Mouse (Mus musculus): Measurements from ENCODE around the gene Tjp3. TPM values are rescaled to one million over a fixed set of nuclear protein-coding genes. Genes with fewer than 3 reads are reported as not detected.
A peak's percentile ranks its signal among the peaks of the same experiment; 100 is the strongest.

Tjp3 gene
- polyA plus RNA-seq, 1 experiment: 9.8 TPM

- Histone ChIP-seq H3K4me1 (ENCODE audit: control insufficient read depth, insufficient read depth, low read length) (peaks cover 3% of the 10 kb centered on the region), H3K4me3 (ENCODE audit: insufficient read depth, low read length) (no peak overlapping the region), H3K27ac (ENCODE audit: insufficient read depth, low read depth, low read length) (no peak overlapping the region)
- no peak for TF ChIP-seq POLR2A (IDR thresholded peaks at IDR 0.05; ENCODE audit: borderline replicate concordance, low read depth, low read length)
- no peak for TF ChIP-seq CTCF (IDR thresholded peaks at IDR 0.05; ENCODE audit: low read depth, low read length)
Observed at GRCm38 (mm10) chr10:81327959-81328358, 36.6 kb upstream of the Tjp3 start.

- Histone ChIP-seq H3K4me3 (ENCODE audit: insufficient read depth, low read length) (no peak overlapping the region), H3K27ac (ENCODE audit: insufficient read depth, low read depth, low read length) (no peak overlapping the region), H3K4me1 (ENCODE audit: control insufficient read depth, insufficient read depth, low read length) (peaks cover 2% of the 10 kb centered on the region)
- TF ChIP-seq CTCF (IDR thresholded peaks at IDR 0.05; ENCODE audit: low read depth, low read length) (no peak), POLR2A (IDR thresholded peaks at IDR 0.05; ENCODE audit: borderline replicate concordance, low read depth, low read length) (no peak)
Observed at GRCm38 (mm10) chr10:81326858-81327257, 35.5 kb upstream of the Tjp3 start.

- H3K4me3 ChIP-seq (ENCODE audit: insufficient read depth, low read length): no peak overlapping the region
- H3K4me1 ChIP-seq (ENCODE audit: control insufficient read depth, insufficient read depth, low read length): no peaks in the 10 kb centered on the region
- H3K27ac ChIP-seq (ENCODE audit: insufficient read depth, low read depth, low read length): no peak overlapping the region
- TF ChIP-seq CTCF (IDR thresholded peaks at IDR 0.05; ENCODE audit: low read depth, low read length) (no peak), POLR2A (IDR thresholded peaks at IDR 0.05; ENCODE audit: borderline replicate concordance, low read depth, low read length) (no peak)
Observed at GRCm38 (mm10) chr10:81325781-81326180, 34.4 kb upstream of the Tjp3 start.

- TF ChIP-seq POLR2A (IDR thresholded peaks at IDR 0.05; ENCODE audit: borderline replicate concordance, low read depth, low read length) (no peak), CTCF (IDR thresholded peaks at IDR 0.05; ENCODE audit: low read depth, low read length) (no peak)
- Histone ChIP-seq H3K4me1 (ENCODE audit: control insufficient read depth, insufficient read depth, low read length) (no peaks in the 10 kb centered on the region), H3K27ac (ENCODE audit: insufficient read depth, low read depth, low read length) (no peak overlapping the region), H3K4me3 (ENCODE audit: insufficient read depth, low read length) (no peak overlapping the region)
Observed at GRCm38 (mm10) chr10:81325176-81325575, 33.8 kb upstream of the Tjp3 start.

- Histone ChIP-seq H3K4me3 (ENCODE audit: insufficient read depth, low read length) (no peak overlapping the region), H3K4me1 (ENCODE audit: control insufficient read depth, insufficient read depth, low read length) (peaks cover 1% of the 10 kb centered on the region), H3K27ac (ENCODE audit: insufficient read depth, low read depth, low read length) (no peak overlapping the region)
- TF ChIP-seq CTCF (IDR thresholded peaks at IDR 0.05; ENCODE audit: low read depth, low read length) (no peak), POLR2A (IDR thresholded peaks at IDR 0.05; ENCODE audit: borderline replicate concordance, low read depth, low read length) (no peak)
Observed at GRCm38 (mm10) chr10:81323791-81324530, 32.6 kb upstream of the Tjp3 start.

- peaks cover 8% of the 10 kb centered on the region for H3K4me1 ChIP-seq (ENCODE audit: control insufficient read depth, insufficient read depth, low read length)
- no peak for TF ChIP-seq POLR2A (IDR thresholded peaks at IDR 0.05; ENCODE audit: borderline replicate concordance, low read depth, low read length)
- no peak for TF ChIP-seq CTCF (IDR thresholded peaks at IDR 0.05; ENCODE audit: low read depth, low read length)
- H3K4me3 ChIP-seq (ENCODE audit: insufficient read depth, low read length): no peak overlapping the region
- H3K27ac ChIP-seq (ENCODE audit: insufficient read depth, low read depth, low read length): no peak overlapping the region
Observed at GRCm38 (mm10) chr10:81323141-81323775, 31.9 kb upstream of the Tjp3 start.

- no peak for TF ChIP-seq CTCF (IDR thresholded peaks at IDR 0.05; ENCODE audit: low read depth, low read length)
- no peak for TF ChIP-seq POLR2A (IDR thresholded peaks at IDR 0.05; ENCODE audit: borderline replicate concordance, low read depth, low read length)
- no peak overlapping the region for H3K27ac ChIP-seq (ENCODE audit: insufficient read depth, low read depth, low read length)
- peak overlapping the region; percentile 14 for H3K4me3 ChIP-seq (ENCODE audit: insufficient read depth, low read length)
- H3K4me1 ChIP-seq (ENCODE audit: control insufficient read depth, insufficient read depth, low read length): peaks cover 15% of the 10 kb centered on the region
Observed at GRCm38 (mm10) chr10:81322444-81322843, 31.1 kb upstream of the Tjp3 start.

- Histone ChIP-seq H3K27ac (ENCODE audit: insufficient read depth, low read depth, low read length) (peak overlapping the region; percentile 96), H3K4me3 (ENCODE audit: insufficient read depth, low read length) (peak overlapping the region; percentile 92), H3K4me1 (ENCODE audit: control insufficient read depth, insufficient read depth, low read length) (peaks cover 15% of the 10 kb centered on the region)
- TF ChIP-seq CTCF (IDR thresholded peaks at IDR 0.05; ENCODE audit: low read depth, low read length) (no peak), POLR2A (IDR thresholded peaks at IDR 0.05; ENCODE audit: borderline replicate concordance, low read depth, low read length) (no peak)
Observed at GRCm38 (mm10) chr10:81321436-81321835, 30.1 kb upstream of the Tjp3 start.

- Histone ChIP-seq H3K27ac (ENCODE audit: insufficient read depth, low read depth, low read length) (peak within 1 kb of the TSS; percentile 96), H3K4me3 (ENCODE audit: insufficient read depth, low read length) (peak within 1 kb of the TSS; percentile 92), H3K4me1 (ENCODE audit: control insufficient read depth, insufficient read depth, low read length) (peaks cover 15% of the 10 kb centered on the region)
- TF ChIP-seq POLR2A (IDR thresholded peaks at IDR 0.05; ENCODE audit: borderline replicate concordance, low read depth, low read length) (no peak), CTCF (IDR thresholded peaks at IDR 0.05; ENCODE audit: low read depth, low read length) (no peak)
Observed at GRCm38 (mm10) chr10:81320550-81321347, 29.4 kb upstream of the Tjp3 start, which contains the start of gene Cactin. Gene Cactin (plus strand): TSS chr10:81321103.

All from bone marrow macrophage, adult 2 months (primary cell).